ENCODE assay signal across 23 mouse cellular contexts in genomic region chr6:57520749-57521652, GRCm38 (mm10). TPM values are rescaled to one million over a fixed set of nuclear protein-coding genes. Genes with fewer than 3 reads are reported as not detected.
A peak's percentile ranks its signal among the peaks of the same experiment; 100 is the strongest.
DNase-seq lines count a peak whose midpoint lies in the region; ATAC-seq and TF ChIP-seq lines count a peak whose summit lies in the region.
"Had no signal": no experiment of that assay in that cellular context is flagged by ENCODE, and none has a peak within 500 bp of the region (broad histone marks: within the 10 kb centered on the region; RNA-seq: fewer than 3 reads in every experiment).

No protein-coding gene starts in this region.

- no peak for TF ChIP-seq CTCF in lung, embryonic 14.5 days (IDR thresholded peaks at IDR 0.05; ENCODE audit: low read depth)
- TF ChIP-seq CTCF in spleen, adult 2 months (IDR thresholded peaks at IDR 0.05; ENCODE audit: extremely low read depth, insufficient read depth, insufficient read length, insufficient replicate concordance) = no peak

- no peaks in the 10 kb centered on the region for H3K9me3 ChIP-seq in lung, embryonic 14.5 days (ENCODE audit: low read depth, low read length)
- H3K9me3 ChIP-seq: embryonic facial prominence, embryonic 15.5 days; forebrain, embryonic 10.5 days; heart, embryonic 10.5 days; hindbrain, embryonic 13.5 days had no signal

- no peak overlapping the region for H3K4me2 ChIP-seq in lung, embryonic 14.5 days
- H3K4me2 ChIP-seq: embryonic facial prominence, embryonic 15.5 days; hindbrain, embryonic 13.5 days had no signal

- H3K4me3 ChIP-seq in lung, embryonic 14.5 days (ENCODE audit: low read depth, low read length) = no peak overlapping the region
- no peak overlapping the region for H3K4me3 ChIP-seq in spleen, adult 2 months (ENCODE audit: extremely low read depth, insufficient read depth, insufficient read length)
- H3K4me3 ChIP-seq: embryonic facial prominence, embryonic 15.5 days; erythroblast, embryonic 14.5 days; forebrain, embryonic 10.5 days; gastrocnemius, adult 2 months; heart, embryonic 10.5 days; hindbrain, embryonic 13.5 days had no signal

- ATAC-seq in lung, embryonic 14.5 days (ENCODE audit: insufficient read depth) = peak; percentile 74
- ATAC-seq in megakaryocyte, adult 5-6 weeks (ENCODE audit: poor library complexity, severe bottlenecking) = peak; percentile 68
- ATAC-seq: forebrain, embryonic 14.5 days had no signal

- 0 out of 2 replicates have a peak, but pooled peaks cover 4% of the 10 kb centered on the region for H3K36me3 ChIP-seq in lung, embryonic 14.5 days (ENCODE audit: insufficient read depth)
- peaks cover 14% of the 10 kb centered on the region for H3K36me3 ChIP-seq in spleen, adult 2 months (ENCODE audit: control insufficient read depth, insufficient read depth, low read length)
- H3K36me3 ChIP-seq: embryonic facial prominence, embryonic 15.5 days; forebrain, embryonic 10.5 days had no signal

- peak; percentile 77 for DNase-seq in lung, embryonic 14.5 days
- DNase-seq in lung, postnatal 36 days = no peak
- DNase-seq in spleen, adult 2 months (ENCODE audit: low read depth in 1 of 2, low spot score in 2 of 2) = no peak
- no peak for DNase-seq in spleen, adult 18-20 months
- DNase-seq in layer of hippocampus, adult 8-10 months (ENCODE audit: low spot score in 2 of 2) = no peak
- no peak for DNase-seq in gastrocnemius, adult 8-10 months (ENCODE audit: low spot score in 2 of 2)
- no peak for DNase-seq in urinary bladder, adult 18-20 months (ENCODE audit: low spot score in 2 of 2)
- DNase-seq: adrenal gland, adult 2 months; adrenal gland, postnatal 25 days; cerebellum, adult 2 months; cerebellum, postnatal 10 days; embryo, embryonic 11 days; gastrocnemius, adult 2 months; gastrocnemius, postnatal 36 days; heart, adult 18-20 months; heart, postnatal 10 days had no signal

- no peak overlapping the region for H3K9ac ChIP-seq in lung, embryonic 14.5 days
- H3K9ac ChIP-seq: embryonic facial prominence, embryonic 15.5 days; hindbrain, embryonic 13.5 days had no signal

- peaks cover 5% of the 10 kb centered on the region; the same call in 1 of the 2 replicates for H3K4me1 ChIP-seq in lung, embryonic 14.5 days (ENCODE audit: insufficient read depth)
- peaks cover 6% of the 10 kb centered on the region; the same call in 1 of the 2 replicates for H3K4me1 ChIP-seq in spleen, adult 2 months (ENCODE audit: control insufficient read depth, insufficient read depth, insufficient read length)
- H3K4me1 ChIP-seq: embryonic facial prominence, embryonic 15.5 days; forebrain, embryonic 10.5 days; hindbrain, embryonic 13.5 days had no signal

- TF ChIP-seq POLR2A in spleen, adult 2 months (IDR thresholded peaks at IDR 0.05; ENCODE audit: low read depth, low read length) = no peak

- H3K27ac ChIP-seq in lung, embryonic 14.5 days (ENCODE audit: low read depth) = no peak overlapping the region
- H3K27ac ChIP-seq in spleen, adult 2 months (ENCODE audit: insufficient read depth, low read length) = peak overlapping the region; percentile 39
- H3K27ac ChIP-seq: embryonic facial prominence, embryonic 15.5 days; forebrain, embryonic 10.5 days; gastrocnemius, adult 2 months; heart, embryonic 10.5 days; hindbrain, embryonic 13.5 days had no signal

- 73% methylated on average over 10 of the region's 10 CpGs for whole genome bisulfite sequencing in lung, embryonic 14.5 days
- WGBS in spleen, adult 2 months = 63% methylated on average over 10 of the region's 10 CpGs

- no peaks in the 10 kb centered on the region for H3K27me3 ChIP-seq in lung, embryonic 14.5 days (ENCODE audit: insufficient read depth, low read length)
- no peaks in the 10 kb centered on the region for H3K27me3 ChIP-seq in spleen, adult 2 months (ENCODE audit: control insufficient read depth, insufficient read depth, low read length)
- H3K27me3 ChIP-seq: embryonic facial prominence, embryonic 15.5 days; hindbrain, embryonic 13.5 days had no signal

RNA-seq across cellular contexts. Expression of gene Ppm1k, which starts 14.3 kb away (rescaled TPM):
- 4.7 and 6.0 TPM in 2 replicates for polyA plus RNA-seq in lung, embryonic 14.5 days (2014; fragmentation: Nextera tagmentation; extraction: Ambion mirVana)
- 1.4 and 1.7 TPM in 2 replicates for polyA plus RNA-seq in spleen, adult 2 months (2012; rRNA removed)
- 6.7 and 8.1 TPM in 2 replicates for total RNA-seq in megakaryocyte, adult 5-6 weeks (2015)
- 10.5 and 11.2 TPM in 2 replicates for total RNA-seq in megakaryocyte, adult 5-6 weeks (2017)
- 10 to 100 TPM; 71.1 to 92.2 (median 79.2) TPM for total RNA-seq in layer of hippocampus, adult 8-10 months (2022)
- total RNA-seq in gastrocnemius, adult 8-10 months (2022) = 10 to 100 TPM; 11.5 to 21.2 (median 15.5) TPM
- polyA plus RNA-seq: erythroblast, embryonic 14.5 days had no signal

RNA-seq across cellular contexts. Expression of gene Herc6, which starts 59.8 kb away (rescaled TPM):
- polyA plus RNA-seq in lung, embryonic 14.5 days (2014; fragmentation: Nextera tagmentation; extraction: Ambion mirVana) = 3.7 and 3.9 TPM in 2 replicates
- polyA plus RNA-seq in spleen, adult 2 months (2012; rRNA removed) = 14.1 and 14.4 TPM in 2 replicates
- 18.0 and 26.5 TPM in 2 replicates for total RNA-seq in megakaryocyte, adult 5-6 weeks (2015)
- 14.1 and 15.3 TPM in 2 replicates for total RNA-seq in megakaryocyte, adult 5-6 weeks (2017)
- total RNA-seq in layer of hippocampus, adult 8-10 months (2022) = 10 to 100 TPM in 3 of 4 experiments, 1 to 10 TPM in 1; 9.7 to 13.5 (median 11.4) TPM
- 1 to 10 TPM in 1 of 4 experiments, under 1 TPM in 3; 0.12 to 1.6 (median 0.61) TPM for total RNA-seq in gastrocnemius, adult 8-10 months (2022)

Comparison
In these comparisons a context has a peak if more than half of its experiments do, and no peak if none do; other contexts are left out.
1. RNA of gene Herc6, which starts 59.8 kb away (total RNA-seq): 14.1 to 26.5 TPM in megakaryocyte, adult 5-6 weeks and 9.7 to 13.5 TPM in layer of hippocampus, adult 8-10 months; 0.12 to 1.6 TPM in gastrocnemius, adult 8-10 months; every median in the first group is over 4 times any median in the second.